Mouse (Mus musculus) CD4-positive, CD25-positive, alpha-beta regulatory T cell, adult 2 months (primary cell): ENCODE data around the gene Heyl.
"Not testable (repeated sequence)": the region's sequence is repeated elsewhere in the genome, so short reads cannot be mapped to it uniquely, and the experiment has no call there.

Experiments
- DNase-seq: peaks from one replicate; pipeline ENCODE4 v3.0.0-alpha.2; 2012; ENCODE audit warnings: low read depth, low spot score

Heyl gene

GRCm38 (mm10) chr4:123284731-123285624 lies 51.6 kb downstream of the Heyl start:
- DNase-seq = no peak

GRCm38 (mm10) chr4:123286790-123287189 lies 53.4 kb downstream of the Heyl start:
- DNase-seq = no peak

- no peak for DNase-seq
Measured at GRCm38 (mm10) chr4:123289038-123289437, 55.7 kb downstream of the Heyl start.

GRCm38 (mm10) chr4:123292390-123292789 lies 59.0 kb downstream of the Heyl start:
- DNase-seq = no peak

- DNase-seq = no peak
Measured at GRCm38 (mm10) chr4:123292989-123293388, 59.6 kb downstream of the Heyl start.

- no peak for DNase-seq
Measured at GRCm38 (mm10) chr4:123293661-123294443, 60.5 kb downstream of the Heyl start.

- not testable (repeated sequence) for DNase-seq
Measured at GRCm38 (mm10) chr4:123295026-123295425, 61.7 kb downstream of the Heyl start.

- no peak for DNase-seq
Measured at GRCm38 (mm10) chr4:123295516-123296147, 62.3 kb downstream of the Heyl start.

- DNase-seq = no peak
Measured at GRCm38 (mm10) chr4:123296148-123296534, 62.8 kb downstream of the Heyl start.

- DNase-seq = no peak
Measured at GRCm38 (mm10) chr4:123297195-123297960, 64.0 kb downstream of the Heyl start.

GRCm38 (mm10) chr4:123298226-123298625 lies 64.9 kb downstream of the Heyl start:
- no peak for DNase-seq

- no peak for DNase-seq
Measured at GRCm38 (mm10) chr4:123298980-123299670, 65.8 kb downstream of the Heyl start.
